Mouse (Mus musculus) splenic B cell, adult 2 months (primary cell): ENCODE data around the gene Ptprg.

Experiments
- DNase-seq: peaks from one replicate; pipeline ENCODE4 v3.0.0-alpha.2; 2011; ENCODE audit warnings: low read depth, low spot score
- H3K27me3 ChIP-seq: 2 replicates; pipeline ENCODE4 v1.6.1; 2012; ENCODE audit warnings: mild to moderate bottlenecking, low read length, moderate library complexity, mixed read lengths; ENCODE audit not compliant: control insufficient read depth, poor library complexity, insufficient read depth, severe bottlenecking
- H3K36me3 ChIP-seq: 2 replicates; pipeline ENCODE4 v1.6.1; 2012; ENCODE audit warnings: mild to moderate bottlenecking, low read length, moderate library complexity, mixed read lengths; ENCODE audit not compliant: control insufficient read depth, poor library complexity, insufficient read depth, severe bottlenecking

Ptprg gene

GRCm38 (mm10) chr14:12162331-12162854, 609.1 kb downstream of the Ptprg start:
- DNase-seq: no peak
- no peaks in the 10 kb centered on the region for H3K27me3 ChIP-seq
- no peaks in the 10 kb centered on the region for H3K36me3 ChIP-seq

GRCm38 (mm10) chr14:12163196-12163595, 609.9 kb downstream of the Ptprg start:
- no peak for DNase-seq
- H3K27me3 ChIP-seq: no peaks in the 10 kb centered on the region
- H3K36me3 ChIP-seq: no peaks in the 10 kb centered on the region

GRCm38 (mm10) chr14:12167215-12167614, 613.9 kb downstream of the Ptprg start:
- no peak for DNase-seq
- H3K36me3 ChIP-seq: no peaks in the 10 kb centered on the region
- no peaks in the 10 kb centered on the region for H3K27me3 ChIP-seq

GRCm38 (mm10) chr14:12167651-12168050, 614.3 kb downstream of the Ptprg start:
- Histone ChIP-seq H3K36me3 (no peaks in the 10 kb centered on the region), H3K27me3 (no peaks in the 10 kb centered on the region)
- no peak for DNase-seq

- Histone ChIP-seq H3K27me3 (no peaks in the 10 kb centered on the region), H3K36me3 (no peaks in the 10 kb centered on the region)
- no peak for DNase-seq
These were observed 624.1 kb downstream of the Ptprg start for GRCm38 (mm10) chr14:12177436-12177835.

GRCm38 (mm10) chr14:12178645-12179044, 625.3 kb downstream of the Ptprg start:
- no peak for DNase-seq
- Histone ChIP-seq H3K36me3 (no peaks in the 10 kb centered on the region), H3K27me3 (no peaks in the 10 kb centered on the region)

GRCm38 (mm10) chr14:12180116-12180515, 626.8 kb downstream of the Ptprg start:
- H3K36me3 ChIP-seq: no peaks in the 10 kb centered on the region
- no peak for DNase-seq
- H3K27me3 ChIP-seq: no peaks in the 10 kb centered on the region

GRCm38 (mm10) chr14:12185040-12185439, 631.7 kb downstream of the Ptprg start:
- no peak for DNase-seq
- Histone ChIP-seq H3K27me3 (no peaks in the 10 kb centered on the region), H3K36me3 (no peaks in the 10 kb centered on the region)

- no peaks in the 10 kb centered on the region for H3K36me3 ChIP-seq
- DNase-seq: no peak
- H3K27me3 ChIP-seq: no peaks in the 10 kb centered on the region
These were observed 635.0 kb downstream of the Ptprg start for GRCm38 (mm10) chr14:12188352-12188751.

- no peak for DNase-seq
These were observed 635.9 kb downstream of the Ptprg start for GRCm38 (mm10) chr14:12189266-12189665.

GRCm38 (mm10) chr14:12189717-12190600, 636.6 kb downstream of the Ptprg start:
- DNase-seq: no peak
- H3K36me3 ChIP-seq: no peaks in the 10 kb centered on the region
- H3K27me3 ChIP-seq: no peaks in the 10 kb centered on the region

More at GRCm38 (mm10) chr14:12189266-12189665, 635.9 kb downstream of the Ptprg start:
- Histone ChIP-seq H3K27me3 (no peaks in the 10 kb centered on the region), H3K36me3 (no peaks in the 10 kb centered on the region)

GRCm38 (mm10) chr14:12191076-12191475, 637.7 kb downstream of the Ptprg start:
- no peak for DNase-seq
- Histone ChIP-seq H3K36me3 (no peaks in the 10 kb centered on the region), H3K27me3 (no peaks in the 10 kb centered on the region)

GRCm38 (mm10) chr14:12198735-12199134, 645.4 kb downstream of the Ptprg start:
- no peak for DNase-seq
- H3K36me3 ChIP-seq: no peaks in the 10 kb centered on the region
- H3K27me3 ChIP-seq: no peaks in the 10 kb centered on the region

GRCm38 (mm10) chr14:12199956-12200950, 646.9 kb downstream of the Ptprg start:
- H3K36me3 ChIP-seq: no peaks in the 10 kb centered on the region
- H3K27me3 ChIP-seq: no peaks in the 10 kb centered on the region
- no peak for DNase-seq
